Mouse (Mus musculus): ENCODE results near the gene Pcdh9.

Pcdh9 gene

DNA sequence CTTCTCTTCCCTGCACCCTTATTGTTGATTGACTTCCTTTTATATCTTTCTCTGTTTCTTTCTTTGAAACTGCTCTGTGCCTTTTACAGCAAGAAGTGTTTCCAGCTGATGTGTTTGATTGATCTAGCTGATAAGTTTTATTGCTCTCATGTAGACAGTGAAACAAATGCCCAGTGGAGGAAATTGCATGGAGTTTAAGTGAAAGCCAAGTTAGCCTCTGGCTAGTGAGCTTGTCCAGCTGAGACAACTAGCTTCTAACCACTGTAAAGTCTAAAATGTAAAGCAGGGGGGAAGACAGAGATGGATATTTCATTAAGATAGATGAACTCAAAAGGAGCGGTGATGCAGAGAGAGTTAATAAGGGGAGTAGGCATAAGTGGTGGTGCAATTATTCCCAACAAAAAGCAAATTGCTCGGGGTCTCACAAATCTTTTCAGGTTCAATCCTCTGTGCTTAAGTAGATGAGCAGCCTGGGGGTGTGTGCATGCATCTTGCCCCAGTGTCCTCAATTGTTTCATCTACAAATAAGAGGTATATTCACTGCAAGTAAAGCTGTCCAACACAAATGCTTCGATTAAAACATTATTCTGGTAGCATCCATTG is 47.7 kb downstream of the Pcdh9 start:
- no peak for TF ChIP-seq GATA4 (IDR thresholded peaks at IDR 0.05; ENCODE audit: insufficient replicate concordance, low read length)

DNA sequence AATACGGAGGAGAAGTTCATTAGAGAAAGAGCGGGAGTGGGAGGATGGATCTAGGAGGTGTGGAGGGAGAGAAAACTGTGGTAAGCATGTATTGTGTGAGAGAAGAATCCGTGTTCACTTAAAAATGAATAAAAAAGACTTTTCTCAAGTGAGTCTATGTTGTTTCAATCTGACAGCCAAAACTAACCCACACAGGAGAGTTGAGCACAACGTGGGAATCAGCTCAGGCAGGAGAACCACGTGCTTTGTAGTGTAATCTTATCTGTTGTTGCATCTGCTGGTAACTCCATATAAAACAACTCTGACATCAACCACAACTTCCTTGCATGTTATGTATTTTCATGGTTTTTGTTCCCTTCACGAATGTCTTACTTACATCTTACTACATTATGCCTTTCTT is 58.0 kb downstream of the Pcdh9 start:
- TF ChIP-seq GATA4 (IDR thresholded peaks at IDR 0.05; ENCODE audit: insufficient replicate concordance, low read length): no peak

DNA sequence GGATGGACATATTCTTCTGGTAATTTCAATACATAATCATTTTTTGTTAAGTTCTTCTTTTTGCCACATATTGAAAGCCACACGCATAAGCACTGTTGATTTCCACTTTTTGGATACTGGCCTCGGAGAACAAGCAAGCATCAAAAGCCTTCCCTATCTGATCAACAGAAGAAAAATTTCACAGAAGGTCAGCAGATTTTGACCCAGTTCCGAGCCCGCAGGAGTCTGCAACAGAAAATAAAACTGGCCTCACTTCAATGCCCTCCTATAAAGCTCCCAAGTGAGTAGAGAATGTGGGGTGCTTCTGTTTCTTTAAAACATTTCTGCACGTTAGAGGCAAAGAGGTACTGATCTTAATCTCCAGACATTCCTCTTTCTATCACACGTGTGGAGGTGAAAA is 63.3 kb downstream of the Pcdh9 start:
- no peak for TF ChIP-seq GATA4 (IDR thresholded peaks at IDR 0.05; ENCODE audit: insufficient replicate concordance, low read length)

DNA sequence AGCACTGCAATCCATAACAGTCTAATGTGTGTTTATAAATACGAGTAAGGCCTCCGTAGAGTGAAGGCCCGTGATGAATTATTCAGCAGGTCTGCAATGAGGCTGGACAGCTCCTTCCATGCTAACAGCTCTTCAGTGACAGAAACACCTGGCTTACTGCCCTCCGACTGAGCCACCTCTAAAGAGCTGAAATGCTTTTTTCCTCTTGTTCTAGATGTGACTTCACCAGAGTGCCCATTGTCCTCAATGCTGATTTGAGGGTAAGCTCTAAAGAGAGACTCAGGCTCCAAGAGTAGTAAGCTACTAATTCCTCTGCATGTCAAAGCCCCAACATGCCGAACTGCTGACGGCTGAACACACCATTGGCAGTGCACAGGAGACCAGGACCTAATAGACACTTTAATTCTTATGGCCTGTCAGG is 64.4 kb downstream of the Pcdh9 start:
- no peak for TF ChIP-seq GATA4 (IDR thresholded peaks at IDR 0.05; ENCODE audit: insufficient replicate concordance, low read length)

DNA sequence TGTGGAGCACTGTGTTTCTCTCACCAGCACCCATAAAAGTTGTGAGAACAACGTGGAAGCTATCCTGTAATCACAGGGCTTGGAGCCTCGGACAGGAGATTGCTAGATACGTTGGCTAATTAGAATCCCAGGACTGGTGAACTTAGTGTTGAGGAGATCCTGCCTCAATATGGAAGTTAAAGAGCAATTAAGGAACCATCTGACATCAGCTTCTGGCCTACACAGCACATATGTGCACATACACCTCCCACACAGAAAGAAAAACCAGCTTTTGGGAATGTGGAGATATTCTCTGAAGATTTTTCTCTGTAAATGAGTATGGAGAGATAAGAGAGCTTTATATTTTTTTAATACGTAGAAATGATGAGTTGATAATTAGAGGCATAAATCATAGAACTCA is 71.6 kb downstream of the Pcdh9 start:
- no peak for TF ChIP-seq GATA4 (IDR thresholded peaks at IDR 0.05; ENCODE audit: insufficient replicate concordance, low read length)

DNA sequence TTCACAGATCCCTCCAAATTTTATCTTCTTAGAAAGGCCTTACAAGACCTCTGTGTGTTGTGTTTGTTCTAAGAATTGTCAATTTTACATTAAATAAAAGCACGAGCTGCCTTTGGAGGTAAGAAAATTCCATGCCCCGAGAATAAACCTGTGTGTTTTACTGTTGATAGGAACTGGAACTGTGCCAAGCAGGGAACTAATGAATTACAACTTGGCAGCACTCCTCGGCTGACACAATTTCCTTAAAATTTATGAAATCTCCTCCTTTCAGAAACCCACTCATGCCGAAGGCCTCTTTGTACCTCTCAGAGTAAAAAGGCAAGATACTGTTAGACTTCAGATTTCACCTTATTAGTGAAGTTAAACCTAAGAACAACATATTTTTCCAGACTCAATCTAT is 72.9 kb downstream of the Pcdh9 start:
- no peak for TF ChIP-seq GATA4 (IDR thresholded peaks at IDR 0.05; ENCODE audit: insufficient replicate concordance, low read length)

DNA sequence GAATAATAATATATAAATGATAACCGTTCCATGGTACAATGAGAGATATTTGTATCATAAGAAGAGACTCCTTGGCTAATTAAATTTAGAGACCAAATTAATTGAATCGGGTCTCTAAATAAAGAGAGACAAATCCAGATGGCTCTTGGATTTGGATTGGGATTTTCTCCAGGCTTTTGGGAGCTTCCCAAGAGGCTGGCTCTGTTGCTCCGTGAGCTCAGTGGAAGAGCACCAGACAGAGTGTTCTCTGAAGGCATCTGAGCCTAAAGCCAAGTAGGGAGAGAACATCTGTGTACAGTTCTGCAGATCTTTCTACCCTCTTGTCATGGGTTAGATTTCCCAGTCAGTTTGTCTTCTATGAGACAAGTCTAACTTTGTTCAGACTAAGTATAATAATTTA is 95.9 kb downstream of the Pcdh9 start:
- TF ChIP-seq GATA4 (IDR thresholded peaks at IDR 0.05; ENCODE audit: insufficient replicate concordance, low read length): no peak

DNA sequence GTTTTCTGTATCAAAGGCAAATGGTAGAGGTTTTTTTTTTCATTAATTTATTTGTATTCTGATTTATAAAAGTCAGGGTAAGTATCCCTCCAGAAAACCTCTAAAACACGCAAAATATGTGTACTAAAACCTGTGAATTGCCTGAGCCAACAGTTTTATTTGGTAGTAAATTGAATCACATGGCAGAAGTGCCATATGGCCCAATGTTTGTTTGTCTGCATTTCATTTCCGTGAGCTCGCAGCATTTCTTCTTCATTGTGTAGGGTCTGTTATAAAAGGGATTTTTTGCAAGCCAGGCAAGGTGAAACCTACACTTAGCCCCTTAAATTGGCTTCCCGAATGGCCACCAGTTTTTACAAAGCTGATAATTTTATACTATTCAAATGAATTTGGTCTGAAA is 104.2 kb downstream of the Pcdh9 start:
- no peak for TF ChIP-seq GATA4 (IDR thresholded peaks at IDR 0.05; ENCODE audit: insufficient replicate concordance, low read length)

DNA sequence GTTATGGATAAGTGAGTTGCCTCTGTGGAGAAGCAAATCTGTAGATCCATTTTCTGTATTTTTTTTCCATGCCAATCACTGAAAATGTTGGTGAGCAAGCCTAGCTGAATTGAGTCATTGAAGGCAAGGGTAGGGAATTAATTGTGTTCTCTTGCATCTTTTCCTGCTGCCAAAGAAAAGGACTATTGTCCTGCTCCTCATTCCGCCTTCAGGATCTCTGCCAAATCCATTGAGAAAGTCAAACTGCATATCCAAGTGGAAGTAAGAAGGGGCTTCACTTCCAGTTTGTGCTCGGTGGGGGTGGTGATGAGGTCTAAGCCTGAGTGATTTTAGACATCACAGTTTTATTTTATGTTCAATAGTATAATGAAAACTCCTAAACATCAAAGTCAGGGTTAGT is 105.4 kb downstream of the Pcdh9 start:
- no peak for TF ChIP-seq GATA4 (IDR thresholded peaks at IDR 0.05; ENCODE audit: insufficient replicate concordance, low read length)

DNA sequence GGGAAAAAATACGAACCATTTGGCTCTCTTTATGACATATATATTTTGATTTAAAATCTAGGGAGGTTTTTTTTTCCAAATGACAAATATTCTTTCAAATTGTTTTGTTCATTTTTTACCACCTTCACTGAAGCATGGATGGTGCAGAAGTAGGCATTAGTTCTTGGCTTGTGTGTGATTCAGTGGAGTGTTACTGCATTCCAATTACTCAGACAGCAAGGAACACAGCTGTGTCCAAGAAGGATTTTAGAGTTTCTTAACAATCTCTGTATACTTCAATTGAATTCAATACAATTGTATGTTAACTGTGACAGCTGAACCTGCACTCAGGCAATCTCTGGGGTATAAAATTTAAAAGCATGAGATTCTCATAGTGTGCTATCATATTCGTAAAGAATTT is 127.6 kb downstream of the Pcdh9 start:
- TF ChIP-seq GATA4 (IDR thresholded peaks at IDR 0.05; ENCODE audit: insufficient replicate concordance, low read length): no peak

DNA sequence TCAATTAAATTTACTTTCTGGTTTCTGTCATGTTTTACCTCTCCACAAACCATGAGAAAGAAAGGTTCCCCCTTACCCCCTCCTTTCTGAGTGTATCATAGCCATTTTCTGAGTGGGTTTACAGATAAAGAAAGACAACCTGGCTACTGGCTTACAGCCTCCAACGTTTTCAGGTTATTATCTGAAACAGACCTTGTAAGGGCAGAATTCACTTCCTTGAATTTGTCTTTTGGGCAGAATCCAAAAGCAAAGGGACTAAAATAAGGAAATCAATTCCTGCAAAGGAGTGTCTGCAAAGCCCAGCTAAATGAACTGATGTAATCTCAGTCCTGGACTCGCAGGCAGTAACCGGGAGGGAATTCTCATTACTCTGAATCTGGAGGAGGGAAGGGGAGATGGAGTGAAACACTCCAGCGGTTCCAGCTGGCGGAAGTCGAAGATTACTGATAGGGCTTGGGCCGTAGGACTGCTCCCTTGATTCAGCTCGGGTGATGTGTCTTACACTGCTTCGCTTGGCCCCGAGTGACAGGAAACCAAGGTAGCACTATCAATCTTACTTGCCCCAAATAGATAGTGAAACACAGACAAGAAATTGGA is 156.3 kb downstream of the Pcdh9 start:
- no peak for TF ChIP-seq GATA4 (IDR thresholded peaks at IDR 0.05; ENCODE audit: insufficient replicate concordance, low read length)

DNA sequence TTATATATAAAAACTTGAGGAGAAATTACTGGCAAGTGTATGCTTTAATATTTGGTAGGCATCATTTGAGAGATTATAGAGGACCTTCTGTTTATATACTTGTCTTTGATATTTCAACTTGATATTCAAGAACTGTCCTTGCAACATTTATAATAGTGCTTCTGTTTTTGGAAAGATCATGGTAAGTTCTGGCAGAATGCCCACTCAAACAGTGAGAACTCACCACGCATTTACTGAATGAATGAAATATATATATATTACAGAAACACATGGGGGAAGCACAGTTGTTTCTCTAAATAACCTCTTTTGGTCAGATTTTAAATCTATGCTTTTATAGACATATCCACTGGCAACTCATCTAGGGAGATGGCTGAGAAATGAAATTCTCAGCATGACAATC is 164.7 kb downstream of the Pcdh9 start:
- no peak for TF ChIP-seq GATA4 (IDR thresholded peaks at IDR 0.05; ENCODE audit: insufficient replicate concordance, low read length)

DNA sequence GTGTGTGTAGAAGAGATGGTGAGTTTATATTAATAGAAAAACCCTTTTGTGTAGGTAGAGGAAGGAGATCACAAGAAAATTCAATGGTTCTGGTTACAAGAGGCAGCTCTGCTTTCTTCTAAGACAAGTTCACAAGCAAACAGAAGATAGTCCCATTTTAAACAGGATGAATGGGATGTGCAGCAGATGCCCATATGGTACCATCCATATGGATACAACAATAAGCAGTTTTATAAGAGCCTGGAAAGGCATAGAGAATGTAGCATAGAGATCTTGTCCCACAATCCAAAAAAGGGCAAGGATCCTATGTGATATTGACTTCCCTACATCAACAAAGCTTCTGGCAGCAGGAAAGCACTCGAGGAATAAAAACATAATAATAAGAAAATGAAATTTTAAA is 171.3 kb downstream of the Pcdh9 start:
- no peak for TF ChIP-seq GATA4 (IDR thresholded peaks at IDR 0.05; ENCODE audit: insufficient replicate concordance, low read length)

DNA sequence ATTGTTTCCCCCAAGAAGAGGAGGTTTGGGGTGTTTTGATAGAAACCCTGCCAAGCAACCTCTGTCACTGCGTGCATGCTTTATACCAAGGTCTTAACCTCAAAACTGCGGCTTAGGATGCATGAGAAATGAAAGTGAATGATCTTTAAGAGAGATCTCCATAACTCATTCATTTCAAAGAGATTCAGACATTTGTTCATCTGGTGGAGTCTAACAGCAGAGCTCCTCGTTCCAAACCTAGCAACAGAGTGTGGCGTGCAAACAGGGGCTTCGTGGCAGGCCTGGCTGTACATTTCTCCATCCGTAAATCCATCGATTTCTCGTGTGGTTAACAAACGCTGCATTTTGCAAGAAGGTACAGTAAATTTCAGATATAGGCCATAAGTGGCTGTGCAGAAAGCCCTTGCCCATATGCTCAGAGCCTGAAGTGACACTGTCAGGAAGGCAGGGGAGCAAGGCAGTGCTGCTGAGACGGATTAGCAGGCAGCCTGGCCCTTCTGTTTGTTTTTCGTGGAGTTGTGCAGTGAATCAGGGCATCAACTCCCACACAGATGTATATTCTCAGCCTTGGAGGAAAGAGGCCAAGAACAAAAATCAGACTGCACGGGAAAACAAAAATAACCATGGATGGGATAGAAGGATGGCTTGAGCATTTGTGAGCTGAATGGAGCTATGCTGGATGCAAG is 177.1 kb downstream of the Pcdh9 start:
- TF ChIP-seq GATA4 (IDR thresholded peaks at IDR 0.05; ENCODE audit: insufficient replicate concordance, low read length): no peak

DNA sequence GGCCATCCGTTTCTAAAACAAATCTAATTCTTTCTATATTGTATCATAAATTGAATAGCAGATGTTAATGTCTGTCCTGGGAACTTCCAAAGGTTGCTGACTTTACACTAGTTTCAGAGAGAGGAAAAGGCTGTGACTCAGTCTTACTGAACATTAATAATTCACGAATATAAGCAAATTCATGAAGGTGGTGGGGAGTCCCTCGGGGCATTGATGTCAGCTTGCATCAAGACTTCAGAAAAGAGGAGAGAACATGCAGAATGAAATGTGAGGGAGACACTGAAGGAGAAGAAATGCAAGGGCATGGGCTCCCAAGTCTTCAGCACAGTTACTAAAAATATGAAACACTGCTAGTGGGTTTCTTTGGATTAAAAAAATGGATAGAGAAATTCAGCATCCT is 181.8 kb downstream of the Pcdh9 start:
- TF ChIP-seq GATA4 (IDR thresholded peaks at IDR 0.05; ENCODE audit: insufficient replicate concordance, low read length): no peak

DNA sequence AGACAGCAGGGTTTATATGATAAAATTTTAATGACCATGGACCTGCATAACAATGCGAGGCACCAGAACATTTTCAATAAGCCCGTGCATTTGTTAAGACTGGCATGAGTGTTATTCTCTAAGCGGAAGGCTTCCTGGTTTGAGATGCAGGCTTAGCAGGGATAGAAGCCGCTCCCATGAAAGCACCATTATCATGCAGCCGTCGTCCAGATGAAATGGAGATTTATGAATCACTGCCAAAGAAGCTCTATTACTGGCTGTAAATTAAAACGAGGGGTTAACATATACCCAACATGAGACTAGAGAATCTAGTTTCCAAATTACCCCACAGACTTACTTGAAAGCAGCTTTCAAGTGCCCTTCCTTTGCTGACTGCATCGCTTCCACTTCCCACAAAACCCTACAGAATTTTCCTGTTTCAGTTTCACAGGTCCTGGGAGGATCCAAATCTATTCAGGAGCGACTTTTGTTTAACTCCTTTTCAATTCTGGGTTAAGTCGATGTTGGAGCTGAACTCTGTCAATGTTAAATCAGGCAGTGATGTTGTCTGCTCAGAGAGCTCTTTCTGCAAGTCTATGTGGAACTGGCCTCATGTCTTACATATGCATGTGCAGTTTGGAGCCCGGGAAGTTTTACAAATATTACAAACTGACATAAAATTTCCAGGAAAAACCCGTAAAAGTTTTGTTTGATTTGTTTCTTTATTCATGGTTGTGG is 188.9 kb downstream of the Pcdh9 start:
- TF ChIP-seq GATA4 (IDR thresholded peaks at IDR 0.05; ENCODE audit: insufficient replicate concordance, low read length): no peak

All from liver, adult (tissue).